Comparison of ENCODE assay signal across 30 mouse cellular contexts in the genomic region with DNA sequence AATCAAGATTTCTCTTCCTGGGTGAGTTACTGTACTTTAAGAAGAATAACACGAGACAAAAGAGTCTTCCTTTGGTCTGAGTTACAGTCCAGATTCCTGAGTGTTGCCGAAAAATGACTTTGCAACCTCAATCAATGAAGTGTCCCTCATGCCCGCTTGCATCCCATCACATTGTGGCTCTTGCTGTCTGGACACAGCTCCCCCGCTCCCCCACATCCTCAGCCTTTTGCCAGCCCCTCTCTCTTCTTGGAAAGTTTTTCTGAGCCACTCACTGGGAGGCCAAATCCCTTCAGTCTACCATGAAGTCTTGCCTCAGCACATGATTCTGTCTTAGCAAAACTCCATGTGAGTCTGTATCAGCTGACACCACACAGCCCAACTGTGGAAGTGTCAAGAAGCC.
"Had no signal": no experiment of that assay in that cellular context is flagged by ENCODE, and none has a peak within 500 bp of the region (broad histone marks: within the 10 kb centered on the region; RNA-seq: fewer than 3 reads in every experiment).

No protein-coding gene starts in this region.

- DNase-seq: left cerebral cortex, postnatal 4 days; liver; liver, embryonic 13.5 days; liver, postnatal 0 days; lung, adult 18-20 months; lung, adult 2 months; lung, embryonic 14.5 days; lung, postnatal 10 days; lung, postnatal 14 days; lung, postnatal 36 days; lung, postnatal 4 days had no signal

- H3K4me1 ChIP-seq: limb, embryonic 10.5 days; limb, embryonic 12.5 days; limb, embryonic 13.5 days; limb, embryonic 15.5 days; liver, embryonic 12.5 days; megakaryocyte, embryonic 14.5 days; midbrain, embryonic 15.5 days; neural tube, embryonic 12.5 days had no signal

- H3K27me3 ChIP-seq: limb, embryonic 12.5 days; limb, embryonic 13.5 days; limb, embryonic 15.5 days; liver, embryonic 12.5 days; liver, embryonic 13.5 days; liver, embryonic 15.5 days; lung, embryonic 15.5 days; megakaryocyte, embryonic 14.5 days; midbrain, embryonic 12.5 days; midbrain, embryonic 13.5 days; midbrain, embryonic 15.5 days; neural tube, embryonic 12.5 days had no signal

- H3K9me3 ChIP-seq: limb, embryonic 10.5 days; limb, embryonic 12.5 days; limb, embryonic 13.5 days; limb, embryonic 15.5 days; liver, embryonic 12.5 days; liver, embryonic 13.5 days; liver, embryonic 15.5 days; lung, embryonic 15.5 days; midbrain, embryonic 10.5 days; midbrain, embryonic 12.5 days; midbrain, embryonic 13.5 days; midbrain, embryonic 15.5 days; neural tube, embryonic 12.5 days had no signal

- H3K4me2 ChIP-seq: limb, embryonic 12.5 days; limb, embryonic 13.5 days; limb, embryonic 15.5 days; liver, embryonic 11.5 days; liver, embryonic 12.5 days; liver, embryonic 13.5 days; liver, embryonic 15.5 days; lung, embryonic 14.5 days; lung, embryonic 15.5 days; midbrain, embryonic 12.5 days; midbrain, embryonic 13.5 days; midbrain, embryonic 15.5 days; neural tube, embryonic 12.5 days had no signal

- H3K9ac ChIP-seq: limb, embryonic 12.5 days; limb, embryonic 13.5 days; limb, embryonic 15.5 days; liver, embryonic 12.5 days; liver, embryonic 13.5 days; liver, embryonic 14.5 days; liver, embryonic 15.5 days; liver, postnatal 0 days; lung, embryonic 14.5 days; lung, embryonic 15.5 days; midbrain, embryonic 12.5 days; midbrain, embryonic 13.5 days; midbrain, embryonic 15.5 days; neural tube, embryonic 12.5 days had no signal

- H3K4me3 ChIP-seq: limb, embryonic 10.5 days; limb, embryonic 12.5 days; limb, embryonic 13.5 days; limb, embryonic 15.5 days; liver, embryonic 12.5 days; liver, embryonic 13.5 days; liver, embryonic 15.5 days; lung, embryonic 15.5 days; megakaryocyte, embryonic 14.5 days; midbrain, embryonic 10.5 days; midbrain, embryonic 12.5 days; midbrain, embryonic 13.5 days; midbrain, embryonic 15.5 days; myocyte; neural tube, embryonic 12.5 days had no signal

- H3K27ac ChIP-seq: limb, embryonic 10.5 days; limb, embryonic 12.5 days; limb, embryonic 13.5 days; limb, embryonic 15.5 days; liver, embryonic 12.5 days; liver, embryonic 13.5 days; liver, embryonic 14.5 days; liver, embryonic 15.5 days; lung, embryonic 15.5 days; macrophage; midbrain, embryonic 10.5 days; midbrain, embryonic 12.5 days; midbrain, embryonic 13.5 days; midbrain, embryonic 15.5 days; neural tube, embryonic 12.5 days had no signal

- ATAC-seq: liver, embryonic 12.5 days; liver, postnatal 0 days; lung, postnatal 0 days; midbrain, embryonic 13.5 days; midbrain, embryonic 15.5 days; midbrain, embryonic 16.5 days had no signal

- H3K36me3 ChIP-seq: limb, embryonic 10.5 days; limb, embryonic 12.5 days; limb, embryonic 13.5 days; limb, embryonic 15.5 days; liver, embryonic 12.5 days; liver, embryonic 13.5 days; liver, embryonic 15.5 days; lung, embryonic 15.5 days; midbrain, embryonic 10.5 days; midbrain, embryonic 12.5 days; midbrain, embryonic 13.5 days; midbrain, embryonic 15.5 days; neural tube, embryonic 12.5 days had no signal
